Mouse (Mus musculus) c-Kit-positive CD71-positive TER-119-negative erythroid progenitor cells, embryonic 14.5 days (primary cell): ENCODE measurements at regions not wholly inside any gene's neighbourhood (a gene's known extent, or its start where the extent isn't known, plus 50 kb on each side); places are given as distances from the start of the nearest gene placed in this dataset.

Experiments
- DNase-seq: peaks from one replicate; pipeline ENCODE4 v3.0.0-alpha.2; 2013; ENCODE audit warnings: low read depth

GRCm38 (mm10) chr2:45749379-45749778, 632.2 kb upstream of the Zeb2 start:
- no peak for DNase-seq

- DNase-seq = no peak
These were observed 630.4 kb upstream of the Zeb2 start for GRCm38 (mm10) chr2:45747263-45748236.

- DNase-seq = no peak
These were observed 629.4 kb upstream of the Zeb2 start for GRCm38 (mm10) chr2:45746606-45747005.

- no peak for DNase-seq
These were observed 619.1 kb upstream of the Zeb2 start for GRCm38 (mm10) chr2:45736278-45736677.

GRCm38 (mm10) chr2:45713997-45714396, 596.8 kb upstream of the Zeb2 start:
- DNase-seq = no peak

- no peak for DNase-seq
These were observed 589.8 kb upstream of the Zeb2 start for GRCm38 (mm10) chr2:45707026-45707425.

GRCm38 (mm10) chr2:45702511-45702910, 585.3 kb upstream of the Zeb2 start:
- DNase-seq = no peak

- no peak for DNase-seq
These were observed 583.4 kb upstream of the Zeb2 start for GRCm38 (mm10) chr2:45700578-45700977.

- DNase-seq = no peak
These were observed 576.3 kb upstream of the Zeb2 start for GRCm38 (mm10) chr2:45693291-45694020.

- DNase-seq = no peak
These were observed 575.6 kb upstream of the Zeb2 start for GRCm38 (mm10) chr2:45692819-45693218.

GRCm38 (mm10) chr2:45688996-45689395, 571.8 kb upstream of the Zeb2 start:
- DNase-seq = no peak

- DNase-seq = no peak
These were observed 564.1 kb upstream of the Zeb2 start for GRCm38 (mm10) chr2:45681251-45681650.

GRCm38 (mm10) chr2:45679101-45679895, 562.1 kb upstream of the Zeb2 start:
- no peak for DNase-seq

GRCm38 (mm10) chr2:45678685-45679084, 561.5 kb upstream of the Zeb2 start:
- no peak for DNase-seq

- DNase-seq = no peak
These were observed 558.6 kb upstream of the Zeb2 start for GRCm38 (mm10) chr2:45675776-45676175.

GRCm38 (mm10) chr2:45656011-45656410, 538.8 kb upstream of the Zeb2 start:
- no peak for DNase-seq

GRCm38 (mm10) chr2:45654693-45655092, 537.5 kb upstream of the Zeb2 start:
- DNase-seq = no peak

- DNase-seq = no peak
These were observed 535.8 kb upstream of the Zeb2 start for GRCm38 (mm10) chr2:45652977-45653376.

GRCm38 (mm10) chr2:45650271-45650985, 533.2 kb upstream of the Zeb2 start:
- DNase-seq = no peak

- no peak for DNase-seq
These were observed 530.7 kb upstream of the Zeb2 start for GRCm38 (mm10) chr2:45647846-45648245.

- no peak for DNase-seq
These were observed 512.9 kb upstream of the Zeb2 start for GRCm38 (mm10) chr2:45630081-45630480.

- DNase-seq = no peak
These were observed 512.4 kb upstream of the Zeb2 start for GRCm38 (mm10) chr2:45629616-45630015.
